Mouse (Mus musculus) cerebellum, postnatal 36 days (tissue): ENCODE measurements around the gene Kansl2.
"Not testable (repeated sequence)": the region's sequence is repeated elsewhere in the genome, so short reads cannot be mapped to it uniquely, and the experiment has no call there.

ENCODE experiments used
- DNase-seq, 2 experiments: peaks; one replicate each; pipeline ENCODE4 v3.0.0; 2021 to 2022; ENCODE audit warnings: mixed read lengths in 2 of 2

The Kansl2 gene

DNA sequence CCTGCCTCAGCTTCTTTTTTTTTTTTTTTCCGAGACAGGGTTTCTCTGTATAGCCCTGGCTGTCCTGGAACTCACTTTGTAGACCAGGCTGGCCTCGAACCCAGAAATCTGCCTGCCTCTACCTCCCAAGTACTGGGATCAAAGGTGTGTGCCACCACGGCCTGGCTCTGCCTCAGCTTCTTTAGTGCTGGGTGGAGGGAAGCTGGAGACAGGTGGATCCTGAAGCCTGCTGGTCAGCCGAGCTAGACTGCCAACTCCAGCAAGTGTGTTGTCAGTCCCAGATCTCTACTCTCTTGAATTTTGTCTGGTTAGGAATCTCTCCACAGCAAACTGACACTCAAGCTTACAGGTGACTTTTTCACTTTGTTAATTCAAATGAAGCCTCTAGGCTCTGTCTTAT is 1.9 kb upstream of the Kansl2 start:
- no peak for DNase-seq

DNA sequence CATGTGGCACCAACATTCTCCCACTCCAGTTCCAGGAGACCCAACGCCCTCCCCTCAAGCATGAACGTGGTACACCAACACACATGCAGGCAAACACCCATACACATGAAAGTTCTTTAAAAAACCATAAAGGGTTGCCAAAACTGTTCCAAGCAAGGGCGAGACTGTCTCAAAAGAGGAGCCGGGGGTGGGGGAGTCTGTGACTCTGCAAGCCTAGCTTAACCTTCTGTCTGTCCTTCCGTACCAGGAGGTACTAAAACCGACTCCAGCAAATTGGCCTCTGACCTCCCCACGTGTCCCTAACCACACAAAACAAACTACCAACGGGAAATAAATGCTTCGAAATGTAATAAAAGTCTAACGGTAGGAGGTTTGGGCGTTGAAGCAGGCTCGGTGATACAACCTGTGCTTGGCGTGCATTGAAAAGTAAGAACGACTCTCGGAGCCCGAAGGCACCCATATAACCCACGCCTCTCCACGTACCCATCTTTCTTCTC is 981 bp downstream of the Kansl2 start:
- no peak for DNase-seq

DNA sequence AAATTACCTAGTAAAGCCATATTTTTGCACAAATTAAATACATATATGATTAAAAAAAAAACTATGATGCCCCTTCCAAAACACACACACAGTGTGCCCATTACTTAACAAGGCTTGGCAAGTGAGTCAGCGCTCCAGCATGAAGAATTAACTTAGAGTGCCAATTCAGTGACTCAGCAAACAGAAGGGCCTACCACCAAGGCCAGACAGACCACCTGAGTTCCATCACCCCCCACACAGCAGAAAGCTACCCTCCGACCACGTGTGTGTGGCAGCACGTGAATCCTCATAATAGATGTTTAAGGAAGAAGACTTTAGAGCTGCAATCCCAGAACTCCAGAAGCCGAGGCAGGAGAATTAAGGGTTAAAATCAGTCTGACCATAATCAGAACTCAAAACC is 1.8 kb downstream of the Kansl2 start:
- no peak for DNase-seq

DNA sequence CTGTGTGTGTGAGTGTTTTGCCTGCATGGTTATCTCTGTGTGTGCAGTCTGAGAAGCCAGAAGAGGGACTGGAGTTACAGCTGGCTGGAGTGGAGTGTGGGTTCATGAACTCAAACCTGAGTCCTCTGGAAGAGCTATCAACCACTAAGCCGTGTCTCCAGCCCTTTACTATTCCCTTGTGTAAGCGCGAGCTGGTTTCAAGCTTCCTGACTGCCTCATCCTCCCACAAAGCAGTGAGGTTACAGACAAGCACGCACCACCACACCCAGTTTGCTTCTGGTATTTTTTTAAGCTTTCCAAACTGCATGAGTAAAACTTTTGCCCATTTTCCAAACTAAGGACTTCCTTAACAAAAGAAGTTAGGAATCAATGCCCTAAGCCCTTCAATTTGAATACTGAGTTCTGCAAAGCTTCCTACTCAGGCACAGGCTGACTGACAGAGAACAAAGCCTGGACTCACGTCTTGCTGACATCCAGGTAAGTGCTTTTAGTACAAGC is 5.9 kb downstream of the Kansl2 start:
- DNase-seq, result no peak

DNA sequence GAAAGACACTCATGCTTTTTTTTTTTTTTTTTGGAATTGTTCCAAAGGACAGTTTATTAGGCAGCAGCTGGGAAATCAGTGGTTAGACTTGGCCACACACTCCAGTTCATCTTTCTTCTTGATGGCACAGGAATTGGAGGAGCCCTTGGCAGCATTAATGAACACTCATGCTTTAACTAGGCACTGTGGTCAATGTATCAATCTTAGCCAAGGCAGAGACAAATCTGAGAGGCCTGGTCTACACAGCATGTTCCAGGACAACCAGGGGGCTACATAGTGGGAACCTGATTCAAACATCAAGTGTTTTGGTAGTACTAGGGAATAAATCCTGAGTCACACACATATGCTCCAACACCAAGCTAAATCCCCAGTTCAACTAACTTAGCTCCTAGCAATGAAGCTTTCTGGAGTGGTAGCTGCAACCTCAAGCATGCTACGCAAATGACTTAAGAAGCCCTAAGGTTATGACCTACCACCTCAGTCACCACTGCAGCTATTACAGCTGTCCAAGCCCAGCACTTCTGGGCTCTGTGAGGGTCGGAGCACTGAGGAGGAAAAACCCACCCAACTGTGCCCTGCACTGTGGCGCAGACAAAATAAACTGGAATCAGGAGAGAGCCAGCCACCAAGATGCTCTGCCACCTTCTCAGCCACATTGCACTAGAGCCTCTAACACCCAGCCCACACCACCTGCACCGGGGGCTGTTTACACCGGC is 6.8 kb downstream of the Kansl2 start:
- no peak for DNase-seq

DNA sequence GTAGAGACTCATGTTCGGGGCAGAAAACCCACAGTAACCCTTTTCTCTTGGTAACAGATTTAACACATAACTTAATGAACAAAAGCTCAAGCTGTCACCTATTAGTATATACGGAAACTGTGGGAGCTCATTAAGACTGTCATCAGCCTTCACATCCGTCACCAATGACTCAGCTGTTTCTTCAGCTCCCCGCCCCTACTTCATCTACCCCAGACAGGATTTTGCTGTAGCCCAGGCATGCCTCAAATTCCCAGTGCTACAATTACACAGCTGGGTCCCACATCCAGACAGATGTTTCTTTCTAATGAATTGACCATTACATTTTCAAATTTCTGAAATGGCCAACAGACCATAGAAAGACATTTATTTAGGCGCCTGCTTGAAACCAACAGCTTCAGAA is 8.0 kb downstream of the Kansl2 start:
- no peak for DNase-seq

DNA sequence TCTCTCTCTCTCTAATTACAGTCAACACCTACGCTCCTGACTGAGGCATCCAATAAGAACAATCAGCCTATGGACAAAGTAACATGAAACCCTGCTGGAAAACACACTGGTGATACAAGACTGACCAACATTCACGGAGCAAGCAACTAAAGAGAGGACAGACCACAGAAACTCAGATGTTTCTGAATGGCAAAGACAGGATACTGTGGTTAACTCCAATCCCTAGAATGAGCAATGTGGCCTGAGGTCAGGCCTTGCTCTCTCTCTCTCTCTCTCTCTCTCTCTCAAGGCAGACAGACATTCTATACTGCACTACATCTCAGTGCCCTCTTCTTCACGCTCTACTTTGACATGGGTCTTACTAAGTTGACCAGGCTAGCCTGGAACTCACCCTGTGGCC is 12.8 kb downstream of the Kansl2 start:
- DNase-seq, result no peak

DNA sequence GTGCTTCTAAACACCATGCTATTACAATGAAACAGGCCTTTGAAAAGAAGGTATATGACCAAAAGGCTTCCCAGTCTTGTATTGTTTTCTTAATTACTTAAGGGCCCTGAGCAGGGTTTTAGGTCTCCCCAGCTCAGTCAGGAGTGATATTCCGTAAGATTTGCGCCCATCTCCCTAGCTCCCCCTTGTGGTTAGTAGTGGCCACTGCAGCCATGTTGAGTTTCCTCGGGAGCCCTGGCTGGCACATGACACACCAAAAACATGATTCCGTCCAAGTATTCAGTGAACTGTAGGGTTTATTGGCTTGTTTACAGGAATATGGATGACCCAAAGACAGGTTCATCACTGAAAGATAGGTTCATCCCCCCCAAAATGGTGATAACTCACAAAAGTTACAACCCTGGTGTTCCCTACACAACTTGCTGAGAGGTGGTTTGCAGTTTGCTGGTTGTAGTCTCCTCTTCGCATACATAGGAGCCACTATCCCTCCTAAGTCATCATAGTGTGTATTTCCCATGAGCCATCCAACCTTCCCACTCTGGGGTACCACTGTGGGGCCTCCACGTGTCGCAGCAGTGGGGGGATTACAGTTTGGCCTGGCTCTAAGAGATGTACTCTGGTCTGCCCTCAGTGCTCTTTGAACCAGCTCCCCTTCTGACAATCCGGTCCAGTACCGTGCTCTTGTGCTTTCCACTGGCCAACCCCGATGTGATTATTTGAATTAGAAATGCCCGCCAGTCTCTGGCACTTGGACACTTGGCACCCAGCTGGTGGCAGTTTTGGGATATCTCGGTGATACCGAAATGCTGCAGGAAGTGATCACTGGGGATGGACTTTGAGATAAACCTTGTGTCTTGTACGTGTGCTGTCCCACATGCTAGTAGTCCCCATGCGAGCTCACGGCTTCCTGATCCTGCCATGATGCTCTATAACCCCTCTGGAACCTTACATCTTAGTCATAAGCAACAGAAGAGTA is 16.4 kb downstream of the Kansl2 start:
- peak; percentile 62 to 63 for DNase-seq

DNA sequence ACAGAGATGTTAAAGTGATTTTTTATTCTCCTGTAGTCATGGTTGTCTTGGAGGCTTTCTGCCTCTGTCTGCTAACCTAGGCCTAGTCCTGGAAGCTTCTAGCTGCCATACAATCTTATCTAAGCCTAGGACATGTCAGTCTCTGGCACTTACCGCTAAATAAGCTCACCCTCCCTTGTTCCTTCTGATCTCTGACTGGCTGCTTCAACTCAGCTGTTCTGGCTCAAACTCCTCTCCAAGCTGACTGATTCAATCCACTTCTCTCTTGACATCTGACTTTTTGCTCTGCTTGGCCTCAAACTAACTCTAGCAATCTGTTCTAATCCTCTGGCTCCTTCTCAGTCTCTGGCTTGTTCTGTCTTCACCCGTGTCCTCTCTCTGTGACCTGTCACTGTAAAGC is 19.2 kb downstream of the Kansl2 start:
- DNase-seq, result not testable (repeated sequence)

DNA sequence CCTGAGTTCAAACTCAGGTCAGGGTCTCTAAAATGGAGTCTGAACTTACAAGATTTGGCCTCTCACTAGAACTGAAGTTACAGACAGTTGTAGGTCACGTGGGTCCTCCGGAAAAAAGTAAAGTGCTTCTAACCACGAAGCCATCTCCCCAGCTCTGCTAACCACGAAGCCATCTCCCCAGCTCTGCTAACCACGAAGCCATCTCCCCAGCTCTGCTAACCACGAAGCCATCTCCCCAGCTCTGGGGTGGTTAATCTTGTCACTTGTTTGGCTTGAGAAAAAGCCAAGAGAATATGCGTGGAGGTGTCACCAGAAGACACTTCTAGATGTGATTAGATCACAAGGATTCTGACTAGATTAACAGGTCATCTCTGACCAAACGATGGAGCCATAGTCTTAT is 19.9 kb downstream of the Kansl2 start:
- DNase-seq, result no peak

DNA sequence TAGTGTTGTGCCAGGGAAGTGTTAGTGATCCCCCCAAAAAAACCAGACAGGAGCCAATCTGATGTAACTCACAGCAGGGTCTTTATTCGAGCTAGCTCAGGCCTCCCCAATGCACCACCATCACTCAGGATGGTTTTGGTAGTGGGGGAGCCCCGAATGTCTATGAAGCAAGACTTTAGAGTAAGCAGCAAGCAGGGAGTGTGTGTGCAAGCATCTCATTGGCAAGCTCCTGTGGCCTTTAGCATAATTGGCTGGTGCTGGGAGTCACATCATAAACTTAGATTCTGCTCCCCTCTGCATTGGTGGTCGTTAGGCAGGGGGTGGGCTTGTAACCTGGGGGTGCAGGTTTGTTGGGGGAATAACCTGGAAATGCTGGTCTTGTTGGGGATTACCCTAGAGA is 20.4 kb downstream of the Kansl2 start:
- not testable (repeated sequence) for DNase-seq

DNA sequence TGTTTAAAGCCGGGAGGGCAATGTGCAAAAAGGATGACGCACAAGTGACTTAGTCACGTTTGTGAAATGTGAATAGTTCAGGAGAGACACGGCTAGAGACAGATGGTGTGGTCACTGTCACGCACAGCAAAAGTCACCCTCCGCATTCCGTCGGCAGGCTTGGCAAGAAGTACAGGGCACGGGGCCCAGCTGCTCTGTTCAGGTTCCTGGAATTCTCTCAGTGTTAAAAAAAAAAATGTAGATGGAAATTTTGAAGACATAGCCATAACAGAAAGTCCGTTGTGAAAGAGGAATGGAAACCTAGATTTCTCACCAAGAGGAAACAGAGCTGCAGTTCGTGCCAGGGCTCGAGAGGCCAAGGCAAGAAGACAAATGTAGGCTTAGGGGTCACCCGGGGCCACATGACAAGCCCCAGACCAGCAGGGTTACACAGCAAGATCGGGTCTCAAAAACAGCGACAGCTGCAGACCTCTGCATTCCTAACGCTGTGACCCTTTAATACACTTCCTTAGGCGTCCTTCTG is 21.2 kb downstream of the Kansl2 start:
- DNase-seq, result peak; percentile 66 to 70

DNA sequence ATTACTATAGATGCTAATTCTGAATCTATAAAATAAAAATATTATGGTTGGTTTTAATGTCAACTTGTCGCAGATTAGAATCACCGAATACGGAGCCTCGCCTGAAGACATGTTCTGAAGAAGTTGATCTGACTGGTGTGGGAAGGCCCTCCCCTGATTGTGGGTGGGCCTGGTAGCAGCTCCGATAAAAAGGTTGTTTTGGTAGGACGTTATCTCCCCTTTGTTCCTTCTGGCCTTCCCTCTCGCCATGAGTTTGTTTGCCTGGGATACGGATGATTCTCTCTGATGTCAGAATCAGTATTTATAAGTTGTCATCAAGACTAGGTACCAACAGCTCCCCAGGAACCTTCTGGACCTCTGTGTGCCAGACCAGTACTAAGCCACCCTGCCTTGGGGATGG is 21.8 kb downstream of the Kansl2 start:
- DNase-seq, result no peak

DNA sequence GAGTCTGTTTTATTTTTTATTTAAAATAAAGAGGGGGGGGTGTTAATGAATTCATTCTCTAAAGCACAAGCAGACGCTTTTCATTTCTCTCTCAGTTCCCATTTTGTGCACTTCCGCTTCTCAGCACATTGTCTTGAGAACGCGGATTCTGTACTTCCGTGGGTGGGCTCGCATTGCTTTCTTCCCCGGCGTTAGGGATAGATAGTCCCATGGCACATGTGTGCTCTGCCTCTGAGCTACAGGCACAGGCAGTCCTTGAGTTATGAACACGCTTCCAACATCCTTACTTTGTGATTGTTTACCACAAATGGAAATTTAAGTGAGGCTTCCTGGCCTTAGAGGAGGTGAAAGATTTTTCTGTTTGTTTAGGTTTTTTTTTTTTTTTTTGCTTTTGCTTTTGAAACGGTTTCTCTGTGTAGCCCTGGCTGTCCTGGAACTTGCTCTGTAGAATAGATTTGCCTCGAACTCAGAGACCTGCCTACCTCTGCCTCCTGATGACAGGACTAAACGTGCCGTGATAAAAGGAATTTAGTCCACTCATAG is 22.6 kb downstream of the Kansl2 start:
- DNase-seq, result no peak

DNA sequence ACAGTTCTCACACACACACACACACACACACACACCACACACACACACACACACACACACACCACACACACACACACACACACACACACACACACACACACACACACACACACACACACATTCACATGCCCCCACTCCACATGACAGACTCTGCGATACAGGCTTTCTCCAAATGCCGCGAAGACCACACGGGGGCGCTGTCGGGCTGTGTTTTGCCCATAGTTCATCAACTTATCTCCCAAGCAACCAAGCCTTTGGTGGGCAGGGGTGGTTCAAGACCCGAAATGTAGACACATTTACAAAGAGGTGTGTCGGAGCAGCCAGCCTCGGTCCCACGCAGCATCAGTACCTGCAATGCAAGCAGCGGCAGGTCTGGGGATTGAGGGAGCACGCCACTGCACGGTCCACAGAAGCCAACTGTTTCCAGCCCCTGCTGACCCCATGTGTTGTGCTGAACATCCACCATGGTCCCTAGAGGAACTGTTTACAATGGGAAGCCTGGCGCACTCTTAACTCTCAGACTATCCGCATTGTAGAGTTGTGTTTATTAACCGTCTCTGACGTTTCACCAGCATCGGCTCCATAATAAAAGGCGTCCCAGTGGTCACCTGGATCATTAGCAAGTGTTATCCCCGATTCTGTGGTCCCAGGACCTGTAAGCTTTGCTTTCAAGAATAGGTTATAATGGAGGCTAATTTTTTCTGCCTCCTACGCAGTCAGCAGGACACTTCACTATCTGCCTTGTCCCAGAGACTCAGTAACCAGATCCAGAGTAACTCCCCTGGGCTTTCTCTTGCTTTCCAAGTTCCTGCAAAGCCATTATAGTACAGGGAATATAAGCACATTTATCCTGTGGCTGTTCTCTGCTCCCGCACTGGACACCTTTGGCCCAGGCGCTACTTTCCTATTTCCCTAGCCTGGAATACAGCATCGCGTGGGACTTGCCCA is 23.4 kb downstream of the Kansl2 start:
- peak; percentile 81 to 82 for DNase-seq

DNA sequence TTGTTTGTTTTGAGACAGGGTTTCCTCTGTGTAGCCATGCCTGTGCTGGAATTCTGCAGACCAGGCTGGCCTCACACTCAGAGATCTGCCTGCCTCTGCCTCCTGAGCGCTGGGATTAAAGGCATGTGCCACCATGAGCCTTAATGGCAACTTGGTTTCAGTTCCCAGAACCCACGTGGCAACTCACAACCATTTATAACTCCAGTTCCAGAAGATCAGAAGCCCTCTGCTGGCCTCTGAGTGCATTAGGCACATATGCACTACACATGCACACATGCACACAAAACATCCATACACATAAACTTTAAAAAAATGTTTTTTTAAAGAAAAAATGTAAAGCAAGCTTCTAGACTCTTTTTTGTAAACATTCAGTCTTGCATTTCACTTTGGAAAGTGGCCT is 24.7 kb downstream of the Kansl2 start:
- DNase-seq, result no peak

DNA sequence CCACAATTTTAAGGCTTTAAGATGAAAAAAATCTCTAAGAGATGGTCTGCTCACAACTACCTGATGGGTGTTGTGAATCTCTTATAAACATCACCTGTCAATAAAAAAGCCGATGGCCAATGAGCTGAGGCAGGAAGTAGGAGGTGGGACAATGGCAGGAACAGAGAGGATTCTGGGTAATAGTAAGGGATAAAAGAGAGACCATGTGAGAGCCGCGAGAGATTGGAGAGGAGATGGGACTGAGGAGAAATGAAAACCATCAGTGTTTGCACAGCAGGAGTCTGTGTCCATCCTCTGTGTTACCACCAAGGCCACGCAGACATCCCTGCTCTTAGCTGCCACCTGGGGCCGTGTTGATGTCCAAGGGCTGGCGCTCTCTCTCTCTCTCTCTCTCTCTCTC is 26.7 kb downstream of the Kansl2 start:
- DNase-seq, result no peak

DNA sequence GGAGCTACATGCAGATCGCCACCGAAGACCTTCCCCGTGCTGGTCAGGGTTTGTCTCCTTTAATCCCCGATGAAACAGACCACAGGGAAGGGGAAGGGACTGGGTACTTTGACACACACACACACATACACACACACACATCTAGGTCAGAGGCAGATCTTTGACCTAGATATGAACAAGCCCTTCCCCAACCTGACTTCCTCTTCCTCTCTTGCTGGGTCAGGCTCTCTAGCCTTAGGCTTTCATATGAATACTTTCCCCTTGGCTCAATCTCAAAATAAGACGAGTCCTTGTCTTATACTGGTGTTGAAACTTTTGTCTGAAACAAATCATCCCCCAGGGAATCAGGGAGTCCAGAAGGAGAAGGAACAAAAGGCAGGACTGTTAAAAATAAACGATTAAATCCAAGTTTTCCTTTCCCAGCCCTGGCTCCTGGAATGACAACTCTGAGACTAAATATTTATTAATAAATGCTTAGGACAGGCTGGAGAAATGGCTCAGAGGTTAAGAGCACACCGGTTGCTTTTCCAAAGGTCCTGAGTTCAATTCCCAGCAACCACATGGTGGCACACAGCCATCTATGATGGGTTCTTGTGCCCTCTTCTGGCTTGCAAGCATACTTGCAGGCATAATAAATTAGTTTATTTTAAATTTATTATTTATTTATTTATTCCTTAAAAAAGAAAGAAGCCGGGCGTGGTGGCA is 27.7 kb downstream of the Kansl2 start:
- no peak for DNase-seq

DNA sequence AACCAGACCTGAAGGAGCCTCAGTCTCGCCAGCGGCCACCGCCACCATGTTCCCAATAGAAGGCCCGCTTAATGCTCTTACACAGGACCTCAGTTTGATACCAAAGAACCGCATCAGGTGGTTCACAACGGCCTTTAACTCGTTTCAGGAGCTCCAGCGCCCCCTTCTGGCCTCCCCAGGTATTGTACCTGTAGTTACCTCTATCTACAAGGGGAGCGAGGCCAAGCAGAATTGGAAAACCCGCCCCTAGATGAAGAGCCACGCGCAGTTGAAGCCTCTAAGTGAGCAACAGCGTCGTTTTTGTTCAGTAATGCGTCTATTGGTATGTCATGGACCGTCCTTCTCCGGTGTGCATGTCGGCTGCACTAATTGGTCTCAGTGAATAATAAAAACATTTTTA is 29.6 kb downstream of the Kansl2 start:
- peak; percentile 56 to 59 for DNase-seq

DNA sequence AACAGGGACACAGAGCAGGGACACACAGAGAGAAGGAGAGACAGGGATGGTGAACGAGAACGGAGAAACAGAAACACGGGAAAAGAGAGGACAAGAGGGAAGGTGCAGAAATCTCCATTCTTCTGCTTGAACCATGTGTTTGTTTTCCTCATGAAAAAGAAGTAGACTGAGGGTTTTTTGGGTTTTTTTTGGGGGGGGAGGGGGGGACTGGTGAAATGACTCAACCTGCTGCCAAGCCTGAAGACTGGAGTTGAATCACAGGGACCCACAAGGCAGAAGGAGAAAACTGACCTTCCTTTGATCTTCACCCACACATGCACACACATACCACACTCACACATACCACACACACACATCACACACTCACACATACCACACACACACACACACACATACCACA is 30.7 kb downstream of the Kansl2 start:
- DNase-seq, result no peak

DNA sequence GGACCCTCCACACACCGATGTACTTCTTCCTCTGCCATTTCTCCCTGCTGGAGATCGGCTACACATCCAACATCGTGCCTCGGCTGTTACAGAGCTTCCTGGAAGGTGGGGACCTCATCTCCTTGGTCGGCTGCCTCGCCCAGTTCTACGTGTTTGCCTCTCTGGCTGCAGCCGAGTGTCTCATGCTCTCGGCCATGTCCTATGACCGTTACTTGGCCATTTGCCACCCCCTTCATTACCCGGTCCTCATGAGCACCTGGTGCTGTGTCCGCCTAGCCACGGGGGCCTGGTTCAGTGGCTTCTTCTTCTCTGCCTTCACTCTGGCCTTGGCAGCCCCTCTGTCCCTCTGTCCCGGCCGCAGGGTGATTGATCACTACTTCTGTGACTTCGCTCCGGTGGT is 36.4 kb downstream of the Kansl2 start:
- DNase-seq, result no peak
